Mouse (Mus musculus) CH12.LX (cell line): ENCODE results near the gene Six5.

Source experiments
- CHD2 ChIP-seq: IDR thresholded peaks from 2 replicates; pipeline ENCODE4 v1.6.1; 2011; ENCODE audit warnings: low read length, improper control_type of control experiment
- CTCF ChIP-seq, 2 experiments: IDR thresholded peaks in 1 of 2; conservative IDR thresholded peaks in 1 of 2; 2 replicates each; pipeline ENCODE4 v1.5.1; 2011 to 2012; ENCODE audit warnings: low read depth in 2 of 2, low read length in 2 of 2, improper control_type of control experiment in 1 of 2, inconsistent platforms in 1 of 2, mild to moderate bottlenecking in 1 of 2, moderate library complexity in 1 of 2
- EP300 ChIP-seq: IDR thresholded peaks from 2 replicates; pipeline ENCODE4 v1.6.1; 2011; ENCODE audit warnings: low read length, improper control_type of control experiment
- JUND ChIP-seq: conservative IDR thresholded peaks from 2 replicates; pipeline ENCODE4 v1.6.1; 2011; ENCODE audit warnings: low read depth, low read length, improper control_type of control experiment
- MAFK ChIP-seq: IDR thresholded peaks from 2 replicates; pipeline ENCODE4 v1.6.1; 2011; ENCODE audit warnings: low read length, improper control_type of control experiment; ENCODE audit not compliant: insufficient replicate concordance
- MAX ChIP-seq: IDR thresholded peaks from 2 replicates; pipeline ENCODE4 v1.6.1; 2011; ENCODE audit warnings: low read length, improper control_type of control experiment
- MEF2A ChIP-seq: IDR thresholded peaks from 2 replicates; pipeline ENCODE4 v1.6.1; 2014; ENCODE audit warnings: low read depth, mild to moderate bottlenecking, inconsistent platforms, low read length, improper control_type of control experiment, borderline replicate concordance
- POLR2A ChIP-seq: IDR thresholded peaks from 2 replicates; pipeline ENCODE4 v1.6.1; 2011; ENCODE audit warnings: low read depth, mild to moderate bottlenecking, improper control_type of control experiment, low read length
- TCF12 ChIP-seq: IDR thresholded peaks from 2 replicates; pipeline ENCODE4 v1.6.1; 2014; ENCODE audit warnings: low read depth, mild to moderate bottlenecking, inconsistent platforms, low read length, improper control_type of control experiment
- UBTF ChIP-seq: IDR thresholded peaks from 2 replicates; pipeline ENCODE4 v1.6.1; 2012; ENCODE audit warnings: low read depth, mild to moderate bottlenecking, inconsistent platforms, low read length, improper control_type of control experiment, moderate library complexity
- ZNF384 ChIP-seq: IDR thresholded peaks from 2 replicates; pipeline ENCODE4 v1.6.1; 2012; ENCODE audit warnings: low read depth, low read length, improper control_type of control experiment, inconsistent platforms

DNA sequence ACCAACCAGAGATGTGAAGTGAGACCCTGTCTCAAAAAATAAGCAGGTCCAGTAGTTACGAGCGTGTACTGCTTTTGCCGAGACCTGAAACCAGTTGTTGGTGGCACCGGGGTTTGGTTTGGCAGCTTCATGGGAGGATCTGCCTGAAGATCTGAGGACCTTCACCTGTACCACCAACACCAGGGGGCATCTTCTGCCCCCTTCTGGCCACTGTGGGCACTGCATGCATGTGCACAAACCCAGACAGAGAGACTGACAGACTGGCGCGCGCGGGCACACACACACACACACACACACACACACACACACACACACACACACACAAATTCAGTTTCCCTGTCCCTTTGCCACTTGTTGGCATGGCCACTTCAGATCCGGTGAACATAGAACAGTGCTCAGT, 20.9 kb upstream of the Six5 start:
- no peak for TF ChIP-seq ZNF384
- no peak for TF ChIP-seq JUND
- peak; percentile 36 to 61; a peak in 3 of 4 replicates for TF ChIP-seq CTCF (conservative IDR thresholded peaks at IDR 0.05 in 1 of 2, IDR thresholded peaks at IDR 0.05 in 1 of 2; ENCODE audit: low read depth in 2 of 2, low read length in 2 of 2)
- TF ChIP-seq TCF12 = no peak
- no peak for TF ChIP-seq UBTF
- TF ChIP-seq MAX = no peak
- no peak for TF ChIP-seq CHD2
- no peak for TF ChIP-seq MAFK
- TF ChIP-seq EP300 = no peak
- no peak for TF ChIP-seq POLR2A
- TF ChIP-seq MEF2A = no peak
